Mouse (Mus musculus) heart, adult 2 months (tissue): ENCODE measurements around the gene Pipox. TPM values are rescaled to one million over a fixed set of nuclear protein-coding genes. Genes with fewer than 3 reads are reported as not detected.

Source experiments
- DNase-seq, 2 experiments: peaks; one replicate each; pipeline ENCODE4 v3.0.0; 2021
- H3K27ac ChIP-seq: fragments of 200-600 bp; 2 replicates; pipeline ENCODE4 v1.8.1; 2022
- H3K27me3 ChIP-seq: fragments of 200-500 bp; 2 replicates; pipeline ENCODE4 v1.6.1; 2012; ENCODE audit warnings: mild to moderate bottlenecking, low read length, inconsistent platforms, mixed read lengths; ENCODE audit not compliant: control insufficient read depth, insufficient read depth
- H3K36me3 ChIP-seq: fragments of 200-500 bp; 2 replicates; pipeline ENCODE4 v1.6.1; 2012; ENCODE audit warnings: low read length, inconsistent platforms; ENCODE audit not compliant: control insufficient read depth, insufficient read depth
- H3K4me1 ChIP-seq: fragments of 200-500 bp; 2 replicates; pipeline ENCODE4 v1.6.1; 2011; ENCODE audit warnings: low read length; ENCODE audit not compliant: control insufficient read depth, insufficient read depth
- H3K4me3 ChIP-seq: fragments of 200-600 bp; 2 replicates; pipeline ENCODE4 v1.8.1; 2022
- H3K79me2 ChIP-seq: fragments of 200-500 bp; replicated peaks from 2 replicates; pipeline ENCODE4 v1.6.1; 2012; ENCODE audit warnings: mild to moderate bottlenecking, inconsistent platforms, low read length, moderate library complexity, mixed read lengths; ENCODE audit not compliant: control insufficient read depth, insufficient read depth
- H3K9ac ChIP-seq: fragments of 200-500 bp; 2 replicates; pipeline ENCODE4 v1.6.1; 2012; ENCODE audit warnings: low read depth, mild to moderate bottlenecking, control low read depth, inconsistent platforms, low read length, mixed read lengths
- CTCF ChIP-seq: fragments of 200-600 bp; IDR thresholded peaks from 2 replicates; pipeline ENCODE4 v1.8.1; 2022; ENCODE audit warnings: antibody characterized with exemption, mild to moderate bottlenecking, moderate library complexity
- EP300 ChIP-seq: fragments of 200-500 bp; IDR thresholded peaks from 2 replicates; pipeline ENCODE4 v1.6.1; 2011; ENCODE audit warnings: low read depth, low read length, control low read depth; ENCODE audit not compliant: insufficient read depth
- POLR2A ChIP-seq: fragments of 200-500 bp; IDR thresholded peaks from 2 replicates; pipeline ENCODE4 v1.6.1; 2011; ENCODE audit warnings: mild to moderate bottlenecking, low read depth, low read length, control low read depth; ENCODE audit not compliant: insufficient read depth
- WGBS: fragments of 180-500 bp; shearing (Covaris S2); methylation state at CpG from one replicate; pipeline ENCODE4 v1.1.7; 2018; 5-methylcytosine and 5-hydroxymethylcytosine counted together
- intact Hi-C: fragments of 180-260 bp; cut with DNase I; formaldehyde crosslinking; loops from one replicate; pipeline ENCODE4 v1.15.1; 2025
- polyA plus RNA-seq: library from polyadenylated mRNA; depleted of rRNA; stranded (reverse); fragments of >200 nt; gene quantifications from 2 replicates; pipeline ENCODE4 v1.2.3, GENCODE M21; 2012
- total RNA-seq, 2 experiments: library from RNA; stranded (reverse); gene quantifications; 2 replicates each; pipeline ENCODE4 v1.2.3; 2021

Gene Pipox
- total and polyA plus RNA-seq, 3 experiments = 0.47 to 0.77 (median 0.52) TPM

GRCm38 (mm10) chr11:77872236-77872635 is 21.7 kb downstream of the Pipox start:
- H3K27ac ChIP-seq = no peak overlapping the region
- peaks cover 3% of the 10 kb centered on the region for H3K4me1 ChIP-seq
- H3K27me3 ChIP-seq = no peaks in the 10 kb centered on the region
- 4% methylated on average over 11 of the region's 11 CpGs for whole genome bisulfite sequencing
- no peak overlapping the region for H3K4me3 ChIP-seq
- intact Hi-C loops = no loop called here
- H3K9ac ChIP-seq = no peak overlapping the region
- H3K79me2 ChIP-seq = no peaks in the 10 kb centered on the region
- DNase-seq = no peak
- TF ChIP-seq EP300 = no peak
- no peak for TF ChIP-seq POLR2A
- no peak for TF ChIP-seq CTCF
- no peaks in the 10 kb centered on the region for H3K36me3 ChIP-seq

- Histone ChIP-seq H3K9ac (no peak overlapping the region), H3K27ac (no peak overlapping the region), H3K4me1 (peaks cover 3% of the 10 kb centered on the region), H3K79me2 (no peaks in the 10 kb centered on the region), H3K27me3 (no peaks in the 10 kb centered on the region), H3K36me3 (no peaks in the 10 kb centered on the region), H3K4me3 (no peak overlapping the region)
- intact Hi-C loops = no loop called here
- WGBS = 23% methylated on average over 4 of the region's 4 CpGs
- DNase-seq = no peak
- TF ChIP-seq CTCF = no peak
- no peak for TF ChIP-seq EP300
- no peak for TF ChIP-seq POLR2A
These were observed 22.5 kb downstream of the Pipox start for GRCm38 (mm10) chr11:77871436-77871835.

GRCm38 (mm10) chr11:77867419-77868083 is 26.3 kb downstream of the Pipox start:
- DNase-seq = no peak
- no peaks in the 10 kb centered on the region for H3K27me3 ChIP-seq
- H3K27ac ChIP-seq = no peak overlapping the region
- WGBS = 43% methylated on average over 11 of the region's 12 CpGs
- intact Hi-C loops = loop anchor here (5.0 kb wide), 1 partner anchor 35 kb away; no protein-coding TSS in a partner anchor
- no peaks in the 10 kb centered on the region for H3K79me2 ChIP-seq
- H3K4me3 ChIP-seq = no peak overlapping the region
- no peaks in the 10 kb centered on the region for H3K36me3 ChIP-seq
- H3K4me1 ChIP-seq = no peaks in the 10 kb centered on the region; the same call in 1 of the 2 replicates
- TF ChIP-seq POLR2A (no peak), EP300 (no peak), CTCF (no peak)
- no peak overlapping the region for H3K9ac ChIP-seq

GRCm38 (mm10) chr11:77864771-77865170 is 29.1 kb downstream of the Pipox start:
- no peak for TF ChIP-seq POLR2A
- no peak for TF ChIP-seq CTCF
- TF ChIP-seq EP300 = no peak
- 77% methylated on average over 12 of the region's 12 CpGs for WGBS
- no peak overlapping the region for H3K4me3 ChIP-seq
- H3K36me3 ChIP-seq = no peaks in the 10 kb centered on the region
- H3K4me1 ChIP-seq = no peaks in the 10 kb centered on the region
- H3K79me2 ChIP-seq = no peaks in the 10 kb centered on the region
- no peaks in the 10 kb centered on the region for H3K27me3 ChIP-seq
- DNase-seq = no peak
- H3K27ac ChIP-seq = no peak overlapping the region
- H3K9ac ChIP-seq = no peak overlapping the region
- intact Hi-C loops = loop anchor here (5.0 kb wide), 1 partner anchor 32 kb away; no protein-coding TSS in a partner anchor

- Histone ChIP-seq H3K4me3 (no peak overlapping the region), H3K36me3 (no peaks in the 10 kb centered on the region), H3K27me3 (no peaks in the 10 kb centered on the region), H3K79me2 (no peaks in the 10 kb centered on the region), H3K9ac (no peak overlapping the region), H3K4me1 (no peaks in the 10 kb centered on the region), H3K27ac (no peak overlapping the region)
- no peak for TF ChIP-seq EP300
- TF ChIP-seq CTCF = no peak
- TF ChIP-seq POLR2A = no peak
- 87% methylated on average over 7 of the region's 7 CpGs for WGBS
- intact Hi-C loops = no loop called here
- DNase-seq = no peak
These were observed 31.0 kb downstream of the Pipox start for GRCm38 (mm10) chr11:77862887-77863286.

- no peaks in the 10 kb centered on the region for H3K27me3 ChIP-seq
- H3K79me2 ChIP-seq = no peaks in the 10 kb centered on the region
- no peak for TF ChIP-seq CTCF
- TF ChIP-seq EP300 = no peak
- TF ChIP-seq POLR2A = no peak
- intact Hi-C loops = no loop called here
- no peaks in the 10 kb centered on the region for H3K4me1 ChIP-seq
- H3K9ac ChIP-seq = no peak overlapping the region
- WGBS = 61% methylated on average over 9 of the region's 9 CpGs
- no peaks in the 10 kb centered on the region for H3K36me3 ChIP-seq
- DNase-seq = no peak
- no peak overlapping the region for H3K4me3 ChIP-seq
- H3K27ac ChIP-seq = no peak overlapping the region
These were observed 32.9 kb downstream of the Pipox start for GRCm38 (mm10) chr11:77860947-77861346.
